Mouse (Mus musculus) liver, embryonic 14.5 days (tissue): ENCODE results near the gene Ghdc.

Experiments
- CTCF ChIP-seq: IDR thresholded peaks from 2 replicates; pipeline ENCODE4 v1.5.1; 2016; ENCODE audit warnings: antibody characterized with exemption, low read depth, control low read depth
- EP300 ChIP-seq: IDR thresholded peaks from 2 replicates; pipeline ENCODE4 v1.6.1; 2016; ENCODE audit warnings: antibody characterized with exemption, low read depth

DNA sequence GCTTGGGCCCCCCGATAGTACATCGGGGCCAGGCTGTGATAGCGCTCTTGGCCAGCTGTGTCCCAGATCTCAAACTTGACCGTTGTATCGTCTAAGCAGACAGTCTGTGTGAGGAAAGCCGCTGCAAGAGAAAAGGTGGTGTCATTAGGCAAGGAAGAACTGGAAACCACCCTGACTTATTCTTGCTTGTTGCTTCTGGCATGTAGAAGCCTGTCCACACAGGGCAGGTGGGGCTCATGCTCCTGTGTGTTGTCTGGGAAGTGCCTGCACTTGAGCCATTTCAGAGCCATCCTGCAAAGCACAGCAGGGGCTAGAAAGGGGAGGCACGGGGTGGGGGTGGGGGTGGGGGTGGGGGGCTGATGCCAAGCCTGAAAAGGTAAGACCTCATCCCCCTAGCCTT lies 52.3 kb downstream of the Ghdc start:
- TF ChIP-seq CTCF (no peak), EP300 (no peak)
